ENCODE assay signal across 18 mouse cellular contexts in the genomic region with DNA sequence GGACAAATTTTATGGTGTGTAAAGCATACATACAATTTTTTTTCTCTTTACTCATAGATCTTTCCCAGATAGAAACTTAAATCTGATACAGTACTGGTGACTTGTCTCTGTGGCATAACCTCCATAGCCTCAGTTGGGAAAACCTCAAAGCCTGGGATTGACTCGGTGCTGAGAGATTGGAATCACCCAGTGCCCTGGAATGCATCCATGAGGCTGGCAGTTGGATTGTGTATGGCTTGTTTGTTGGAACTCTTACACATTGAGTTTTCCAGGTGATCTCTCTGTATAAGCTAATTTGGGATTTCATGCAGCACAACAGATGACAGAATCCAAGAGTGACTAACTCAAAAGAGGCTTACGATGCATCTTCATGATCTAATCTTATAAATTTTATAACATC.
A peak's percentile ranks its signal among the peaks of the same experiment; 100 is the strongest.
DNase-seq lines count a peak whose midpoint lies in the region; ATAC-seq and TF ChIP-seq lines count a peak whose summit lies in the region.
"Had no signal": no experiment of that assay in that cellular context is flagged by ENCODE, and none has a peak within 500 bp of the region (broad histone marks: within the 10 kb centered on the region; RNA-seq: fewer than 3 reads in every experiment).

No protein-coding gene starts in this region.

- no peaks in the 10 kb centered on the region for H3K9me3 ChIP-seq in midbrain, embryonic 11.5 days (ENCODE audit: control insufficient read depth, low read length)
- H3K9me3 ChIP-seq in midbrain, embryonic 13.5 days: no peaks in the 10 kb centered on the region
- H3K9me3 ChIP-seq in forebrain, postnatal 0 days (ENCODE audit: low read length): no peaks in the 10 kb centered on the region
- H3K9me3 ChIP-seq: embryonic facial prominence, embryonic 13.5 days; embryonic facial prominence, embryonic 15.5 days; forebrain, embryonic 13.5 days; forebrain, embryonic 15.5 days had no signal

- no peak for ATAC-seq in midbrain, embryonic 11.5 days (ENCODE audit: low FRiP score)
- ATAC-seq in midbrain, embryonic 13.5 days: no peak
- no peak for ATAC-seq in forebrain, postnatal 0 days
- ATAC-seq: activated CD4-positive, CD25-positive, alpha-beta regulatory T cell, adult 4 months; forebrain, embryonic 13.5 days; forebrain, embryonic 15.5 days; Patski had no signal

- WGBS in midbrain, embryonic 11.5 days: 91% methylated on average over 2 of the region's 2 CpGs
- WGBS in midbrain, embryonic 13.5 days: 89% methylated on average over 2 of the region's 2 CpGs
- 83% methylated on average over 2 of the region's 2 CpGs for WGBS in forebrain, postnatal 0 days

- H3K4me2 ChIP-seq in midbrain, embryonic 11.5 days: no peak overlapping the region
- no peak overlapping the region for H3K4me2 ChIP-seq in midbrain, embryonic 13.5 days (replicated peaks)
- H3K4me2 ChIP-seq in forebrain, postnatal 0 days (ENCODE audit: low read depth): no peak overlapping the region
- H3K4me2 ChIP-seq: embryonic facial prominence, embryonic 13.5 days; embryonic facial prominence, embryonic 15.5 days; forebrain, embryonic 13.5 days; forebrain, embryonic 15.5 days had no signal

- no peak overlapping the region for H3K27ac ChIP-seq in midbrain, embryonic 11.5 days (ENCODE audit: low read depth, low read length)
- no peak overlapping the region for H3K27ac ChIP-seq in midbrain, embryonic 13.5 days
- 0 out of 2 replicates have a peak overlapping the region, but pooled peaks have one; percentile 40 for H3K27ac ChIP-seq in embryonic fibroblast, embryonic 13.5 days (ENCODE audit: insufficient read depth, low read length)
- no peak overlapping the region for H3K27ac ChIP-seq in forebrain, postnatal 0 days (ENCODE audit: low read depth, low read length)
- H3K27ac ChIP-seq: embryonic facial prominence, embryonic 13.5 days; embryonic facial prominence, embryonic 15.5 days; forebrain, embryonic 13.5 days; forebrain, embryonic 15.5 days had no signal

- peak; percentile 21 to 65 for DNase-seq in cerebellum, postnatal 14 days
- DNase-seq in cerebellum, adult 9-11 months: no peak
- DNase-seq in midbrain, embryonic 11.5 days (ENCODE audit: low spot score, missing footprints): peak; percentile 56
- DNase-seq in forebrain, postnatal 0 days: no peak
- DNase-seq: adrenal gland, postnatal 10 days; adrenal gland, postnatal 25 days; cerebellum, adult 11-12 months; cerebellum, adult 8-10 months; cerebellum, postnatal 36 days; embryo, embryonic 11 days had no signal

- no peak for TF ChIP-seq POLR2A in embryonic fibroblast, embryonic 13.5 days (IDR thresholded peaks at IDR 0.05; ENCODE audit: low read depth, low read length)

- H3K9ac ChIP-seq in midbrain, embryonic 11.5 days (ENCODE audit: low read length): no peak overlapping the region
- no peak overlapping the region for H3K9ac ChIP-seq in midbrain, embryonic 13.5 days (replicated peaks)
- no peak overlapping the region for H3K9ac ChIP-seq in forebrain, postnatal 0 days
- H3K9ac ChIP-seq: embryonic facial prominence, embryonic 13.5 days; embryonic facial prominence, embryonic 15.5 days; forebrain, embryonic 13.5 days; forebrain, embryonic 15.5 days had no signal

- no peak overlapping the region for H3K4me3 ChIP-seq in midbrain, embryonic 11.5 days (ENCODE audit: low read depth, low read length)
- no peak overlapping the region for H3K4me3 ChIP-seq in midbrain, embryonic 13.5 days (replicated peaks)
- no peak overlapping the region for H3K4me3 ChIP-seq in embryonic fibroblast, embryonic 13.5 days (ENCODE audit: insufficient read depth, low read length)
- no peak overlapping the region for H3K4me3 ChIP-seq in forebrain, postnatal 0 days (ENCODE audit: low read depth, low read length)
- H3K4me3 ChIP-seq: embryonic facial prominence, embryonic 13.5 days; embryonic facial prominence, embryonic 15.5 days; forebrain, embryonic 13.5 days; forebrain, embryonic 15.5 days had no signal

- TF ChIP-seq CTCF in embryonic fibroblast, embryonic 13.5 days (IDR thresholded peaks at IDR 0.05; ENCODE audit: borderline replicate concordance, insufficient read depth, low read length): no peak
- no peak for TF ChIP-seq CTCF in forebrain, postnatal 0 days (IDR thresholded peaks at IDR 0.05; ENCODE audit: low read depth)

- no peaks in the 10 kb centered on the region for H3K36me3 ChIP-seq in midbrain, embryonic 11.5 days (ENCODE audit: control insufficient read depth, insufficient read depth, low read length)
- no peaks in the 10 kb centered on the region for H3K36me3 ChIP-seq in midbrain, embryonic 13.5 days
- no peaks in the 10 kb centered on the region for H3K36me3 ChIP-seq in forebrain, postnatal 0 days (ENCODE audit: insufficient read depth)
- H3K36me3 ChIP-seq: embryonic facial prominence, embryonic 13.5 days; embryonic facial prominence, embryonic 15.5 days; forebrain, embryonic 15.5 days had no signal

- H3K4me1 ChIP-seq in midbrain, embryonic 11.5 days (ENCODE audit: control insufficient read depth, insufficient read depth, low read length): no peaks in the 10 kb centered on the region
- H3K4me1 ChIP-seq in midbrain, embryonic 13.5 days (replicated peaks): peaks cover 6% of the 10 kb centered on the region
- no peaks in the 10 kb centered on the region for H3K4me1 ChIP-seq in embryonic fibroblast, embryonic 13.5 days (ENCODE audit: control insufficient read depth, insufficient read depth, low read length)
- no peaks in the 10 kb centered on the region for H3K4me1 ChIP-seq in forebrain, postnatal 0 days (ENCODE audit: insufficient read depth)
- H3K4me1 ChIP-seq: embryonic facial prominence, embryonic 13.5 days had no signal

- H3K27me3 ChIP-seq in midbrain, embryonic 11.5 days (ENCODE audit: control insufficient read depth, insufficient read depth, low read length): no peaks in the 10 kb centered on the region
- no peaks in the 10 kb centered on the region for H3K27me3 ChIP-seq in midbrain, embryonic 13.5 days
- no peaks in the 10 kb centered on the region for H3K27me3 ChIP-seq in forebrain, postnatal 0 days (ENCODE audit: insufficient read depth, low read length)
- H3K27me3 ChIP-seq: embryonic facial prominence, embryonic 13.5 days; embryonic facial prominence, embryonic 15.5 days; forebrain, embryonic 13.5 days; forebrain, embryonic 15.5 days; Patski had no signal

Comparison
In these comparisons a context has a peak if more than half of its experiments do, and no peak if none do; other contexts are left out.
1. DNase-seq: peak in cerebellum, postnatal 14 days (2 of 2) and midbrain, embryonic 11.5 days (single experiment); none in cerebellum, adult 9-11 months (single experiment) and forebrain, postnatal 0 days (single experiment).